Mouse (Mus musculus): Measurements from ENCODE around the gene Fam174a. TPM values are rescaled to one million over a fixed set of nuclear protein-coding genes. Genes with fewer than 3 reads are reported as not detected.

The Fam174a gene
- total and polyA plus RNA-seq, 3 experiments: 16.7 to 19.0 TPM; not detected in 1

DNA sequence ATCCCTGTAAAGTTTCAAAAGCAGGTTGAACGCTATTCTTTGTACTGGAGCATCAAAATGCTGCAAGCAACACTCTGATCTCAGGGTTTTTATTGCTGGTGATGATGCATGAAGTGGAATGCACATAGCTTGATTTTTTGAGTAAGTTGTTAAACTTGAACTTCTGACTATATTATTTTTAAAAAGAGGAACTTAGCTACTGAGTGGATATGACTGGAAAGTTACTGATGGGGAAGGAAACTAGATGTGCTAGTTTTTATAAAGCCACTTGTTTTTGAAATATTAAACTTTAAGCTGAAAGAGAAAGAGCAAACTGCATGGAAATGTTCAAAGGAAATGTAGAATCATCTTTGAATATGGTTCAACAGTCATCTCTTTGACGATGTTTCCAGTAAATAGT, 67.6 kb downstream of the Fam174a start:
- no peaks in the 10 kb centered on the region; a peak in 1 of 4 replicates for H3K36me3 ChIP-seq (ENCODE audit: control insufficient read depth in 1 of 2, insufficient read depth in 2 of 2, low read length in 2 of 2)
- H3K79me2 ChIP-seq (ENCODE audit: control insufficient read depth, insufficient read depth, low read length, poor library complexity): no peaks in the 10 kb centered on the region
- no peaks in the 10 kb centered on the region for H3K9me3 ChIP-seq (replicated peaks; ENCODE audit: insufficient read depth, low read length)
- no peaks in the 10 kb centered on the region for H3K4me1 ChIP-seq (ENCODE audit: control insufficient read depth in 1 of 2, insufficient read depth in 2 of 2, low read length in 2 of 2)
- TF ChIP-seq BHLHE40 (IDR thresholded peaks at IDR 0.05; ENCODE audit: borderline replicate concordance, low read depth, low read length): no peak
- TF ChIP-seq MAX (IDR thresholded peaks at IDR 0.05; ENCODE audit: low read length): no peak
- no peak for TF ChIP-seq GATA1 (IDR thresholded peaks at IDR 0.05; ENCODE audit: low read depth, low read length)
- TF ChIP-seq JUND (IDR thresholded peaks at IDR 0.05; ENCODE audit: low read depth, low read length): no peak
- no peaks in the 10 kb centered on the region for H3K27me3 ChIP-seq (ENCODE audit: control insufficient read depth in 1 of 2, insufficient read depth in 2 of 2, low read length in 2 of 2)
- no peak overlapping the region for H3K27ac ChIP-seq (ENCODE audit: control insufficient read depth, low read depth, low read length)
- H3K9ac ChIP-seq (ENCODE audit: control insufficient read depth, low read depth, low read length, poor library complexity, severe bottlenecking): no peak overlapping the region
- H3K4me3 ChIP-seq (ENCODE audit: control insufficient read depth in 1 of 2, insufficient read depth in 1 of 2, low read depth in 2 of 2, low read length in 2 of 2): no peak overlapping the region
- DNase-seq (ENCODE audit: low read depth, low spot score): peak; percentile 34

Data from MEL (cell line).